Mouse (Mus musculus) megakaryocyte, embryonic 14.5 days (primary cell): ENCODE results near the gene Prpf3. TPM values are rescaled to one million over a fixed set of nuclear protein-coding genes. Genes with fewer than 3 reads are reported as not detected.
"Not testable (repeated sequence)": the region's sequence is repeated elsewhere in the genome, so short reads cannot be mapped to it uniquely, and the experiment has no call there.

Experiments used
- H3K27me3 ChIP-seq: replicated peaks from 2 replicates; pipeline ENCODE3; 2012; ENCODE audit warnings: inconsistent platforms
- H3K36me3 ChIP-seq: replicated peaks from 2 replicates; pipeline ENCODE3; 2012; ENCODE audit warnings: low read length, inconsistent platforms, mixed read lengths
- H3K4me1 ChIP-seq: 2 replicates; pipeline ENCODE4 v1.6.1; 2012; ENCODE audit warnings: inconsistent platforms
- H3K4me3 ChIP-seq: replicated peaks from 2 replicates; pipeline ENCODE3; 2012; ENCODE audit warnings: moderate library complexity, mild to moderate bottlenecking, inconsistent platforms
- H3K9me3 ChIP-seq: 2 replicates; pipeline ENCODE4 v1.6.1; 2012; ENCODE audit warnings: inconsistent platforms
- FLI1 ChIP-seq: IDR thresholded peaks from 2 replicates; pipeline ENCODE4 v1.6.1; 2012; ENCODE audit warnings: low read length, inconsistent platforms, mixed read lengths
- GATA1 ChIP-seq: IDR thresholded peaks from 3 replicates; pipeline ENCODE4 v1.6.1; 2012; ENCODE audit warnings: mixed read lengths, low read length, inconsistent platforms, borderline replicate concordance
- polyA plus RNA-seq: library from polyadenylated mRNA; stranded (reverse); fragments of >175 nt; gene quantifications from 2 replicates; pipeline ENCODE4 v1.2.3, GENCODE M21; 2012; ENCODE audit warnings: low replicate concordance; ENCODE audit not compliant: insufficient read depth

Gene Prpf3
- polyA plus RNA-seq, 1 experiment, result 6.5 TPM

- no peaks in the 10 kb centered on the region for H3K27me3 ChIP-seq
- H3K9me3 ChIP-seq, result no peaks in the 10 kb centered on the region
- peaks cover 42% of the 10 kb centered on the region for H3K36me3 ChIP-seq
- H3K4me3 ChIP-seq, result peak overlapping the region; percentile 97
- TF ChIP-seq FLI1 (no peak), GATA1 (no peak)
- peaks cover 36% of the 10 kb centered on the region for H3K4me1 ChIP-seq
These were observed 16.4 kb upstream of the Prpf3 start for GRCm38 (mm10) chr3:95872048-95872447.

DNA sequence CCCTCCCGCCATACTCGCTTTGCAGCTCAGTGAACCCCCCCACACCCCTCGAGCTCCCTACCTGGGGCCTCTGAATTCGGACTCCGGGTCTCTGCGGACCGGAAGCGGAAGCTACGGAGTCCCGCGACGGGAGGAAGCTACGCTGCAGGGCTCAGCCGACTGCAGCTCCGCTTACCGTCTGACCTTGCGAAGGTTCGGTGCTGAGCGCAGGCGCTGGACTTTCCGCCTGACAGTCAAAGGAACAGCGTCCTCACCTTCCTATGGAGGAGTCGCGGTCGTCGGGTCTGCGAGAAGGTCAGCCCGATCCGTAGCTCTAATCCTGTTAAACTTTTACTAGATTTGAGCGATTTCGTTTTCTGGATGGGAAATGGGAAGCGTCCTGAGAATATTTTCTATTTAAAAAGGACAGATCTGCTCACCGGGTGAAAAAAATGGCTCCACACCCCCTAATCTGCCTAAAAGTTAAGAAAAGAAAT lies 15.7 kb upstream of the Prpf3 start, which contains the start of gene Mrps21:
Mrps21 (minus strand) TSS at position 128 of the 476 bp plus-strand sequence.
- Histone ChIP-seq H3K9me3 (no peaks in the 10 kb centered on the region), H3K27me3 (no peaks in the 10 kb centered on the region), H3K4me3 (peak within 1 kb of the TSS; percentile 97), H3K4me1 (peaks cover 36% of the 10 kb centered on the region), H3K36me3 (peaks cover 46% of the 10 kb centered on the region)
- TF ChIP-seq GATA1 (no peak), FLI1 (peak; percentile 58; the same call in 1 of the 2 replicates)

DNA sequence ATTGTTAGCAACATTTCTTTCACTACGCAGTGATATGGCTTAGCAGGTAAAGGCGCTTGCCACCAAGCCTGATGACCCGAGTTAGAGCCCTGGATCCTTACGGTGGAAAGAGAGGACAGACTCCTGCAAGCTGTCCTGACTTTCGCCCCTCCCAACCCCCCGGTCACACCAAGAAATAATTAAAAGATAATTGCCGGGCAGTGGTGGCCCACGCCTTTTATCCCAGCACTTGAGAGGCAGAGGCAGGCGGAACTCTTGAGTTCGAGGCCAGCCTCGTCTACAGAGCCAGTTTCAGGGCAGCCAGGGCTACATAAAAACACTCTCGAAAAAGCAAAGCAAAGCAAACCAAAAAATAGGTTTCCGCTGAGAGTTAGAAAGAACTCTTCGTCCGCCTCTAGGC lies 15.3 kb upstream of the Prpf3 start:
- no peak for TF ChIP-seq GATA1
- TF ChIP-seq FLI1, result no peak
- Histone ChIP-seq H3K36me3 (peaks cover 49% of the 10 kb centered on the region), H3K9me3 (no peaks in the 10 kb centered on the region), H3K27me3 (no peaks in the 10 kb centered on the region), H3K4me3 (peak overlapping the region; percentile 97), H3K4me1 (peaks cover 36% of the 10 kb centered on the region)

GRCm38 (mm10) chr3:95867408-95867807 lies 11.7 kb upstream of the Prpf3 start:
- H3K36me3 ChIP-seq, result peaks cover 70% of the 10 kb centered on the region
- no peak overlapping the region for H3K4me3 ChIP-seq
- no peaks in the 10 kb centered on the region for H3K9me3 ChIP-seq
- TF ChIP-seq GATA1 (no peak), FLI1 (no peak)
- H3K4me1 ChIP-seq, result peaks cover 21% of the 10 kb centered on the region
- no peaks in the 10 kb centered on the region for H3K27me3 ChIP-seq

- Histone ChIP-seq H3K9me3 (no peaks in the 10 kb centered on the region), H3K4me3 (no peak overlapping the region), H3K4me1 (peaks cover 15% of the 10 kb centered on the region), H3K36me3 (peaks cover 72% of the 10 kb centered on the region), H3K27me3 (no peaks in the 10 kb centered on the region)
- TF ChIP-seq GATA1 (no peak), FLI1 (no peak)
These were observed 10.4 kb upstream of the Prpf3 start for GRCm38 (mm10) chr3:95866071-95866470.

DNA sequence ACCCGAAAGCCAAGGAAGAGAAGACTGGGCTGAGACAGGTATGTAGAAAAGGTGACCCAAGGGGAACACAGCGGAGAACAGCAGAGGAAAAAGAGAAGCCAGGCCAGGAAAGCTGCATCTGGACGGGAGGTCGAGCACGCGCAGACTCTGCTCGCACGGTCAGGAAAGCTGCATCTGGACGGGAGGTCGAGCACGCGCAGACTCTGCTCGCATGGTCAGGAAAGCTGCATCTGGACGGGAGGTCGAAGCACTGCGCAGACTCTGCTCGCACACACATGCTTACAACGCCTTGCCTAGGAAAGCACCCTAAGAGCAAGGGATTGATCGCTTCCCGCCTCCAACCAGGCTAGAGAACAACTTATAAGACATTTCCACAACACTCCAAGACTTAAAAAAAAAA lies 9.9 kb upstream of the Prpf3 start:
- Histone ChIP-seq H3K9me3 (no peaks in the 10 kb centered on the region), H3K4me3 (no peak overlapping the region), H3K36me3 (peaks cover 72% of the 10 kb centered on the region), H3K27me3 (no peaks in the 10 kb centered on the region), H3K4me1 (peaks cover 15% of the 10 kb centered on the region)
- no peak for TF ChIP-seq GATA1
- TF ChIP-seq FLI1, result no peak

GRCm38 (mm10) chr3:95865050-95865449 lies 9.4 kb upstream of the Prpf3 start:
- peaks cover 72% of the 10 kb centered on the region for H3K36me3 ChIP-seq
- no peak overlapping the region for H3K4me3 ChIP-seq
- H3K27me3 ChIP-seq, result no peaks in the 10 kb centered on the region
- TF ChIP-seq GATA1 (no peak), FLI1 (no peak)
- H3K9me3 ChIP-seq, result no peaks in the 10 kb centered on the region
- peaks cover 12% of the 10 kb centered on the region for H3K4me1 ChIP-seq

DNA sequence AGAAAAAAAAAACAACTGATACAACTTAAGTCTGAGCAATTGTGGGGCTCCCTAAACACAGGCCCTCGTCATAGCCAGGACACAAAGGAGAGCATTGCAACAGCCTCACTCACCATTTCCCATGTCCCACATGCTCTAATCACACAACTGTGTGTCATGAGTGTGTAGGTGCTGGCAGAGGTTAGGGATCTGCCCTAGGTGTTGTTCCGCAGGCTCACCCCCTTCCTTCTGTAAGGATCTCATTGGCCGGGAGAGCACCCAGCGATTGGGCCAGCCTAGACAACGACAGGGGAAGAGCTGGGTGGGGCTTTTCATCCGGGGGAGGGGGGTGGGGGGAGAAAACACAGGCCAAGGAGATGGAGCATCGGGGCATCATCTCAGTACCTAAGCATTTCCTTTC lies 7.9 kb upstream of the Prpf3 start:
- no peak overlapping the region for H3K4me3 ChIP-seq
- H3K27me3 ChIP-seq, result no peaks in the 10 kb centered on the region
- peaks cover 9% of the 10 kb centered on the region for H3K4me1 ChIP-seq
- TF ChIP-seq FLI1 (no peak), GATA1 (no peak)
- peaks cover 58% of the 10 kb centered on the region for H3K36me3 ChIP-seq
- no peaks in the 10 kb centered on the region for H3K9me3 ChIP-seq

GRCm38 (mm10) chr3:95861796-95862195 lies 6.1 kb upstream of the Prpf3 start:
- TF ChIP-seq GATA1 (no peak), FLI1 (no peak)
- no peaks in the 10 kb centered on the region for H3K9me3 ChIP-seq
- peaks cover 40% of the 10 kb centered on the region for H3K36me3 ChIP-seq
- H3K4me3 ChIP-seq, result no peak overlapping the region
- no peaks in the 10 kb centered on the region for H3K27me3 ChIP-seq
- H3K4me1 ChIP-seq, result peaks cover 9% of the 10 kb centered on the region

GRCm38 (mm10) chr3:95861216-95861615 lies 5.5 kb upstream of the Prpf3 start:
- H3K36me3 ChIP-seq, result peaks cover 36% of the 10 kb centered on the region
- no peaks in the 10 kb centered on the region for H3K9me3 ChIP-seq
- no peak for TF ChIP-seq GATA1
- no peak for TF ChIP-seq FLI1
- no peaks in the 10 kb centered on the region for H3K27me3 ChIP-seq
- H3K4me3 ChIP-seq, result no peak overlapping the region
- H3K4me1 ChIP-seq, result peaks cover 13% of the 10 kb centered on the region

DNA sequence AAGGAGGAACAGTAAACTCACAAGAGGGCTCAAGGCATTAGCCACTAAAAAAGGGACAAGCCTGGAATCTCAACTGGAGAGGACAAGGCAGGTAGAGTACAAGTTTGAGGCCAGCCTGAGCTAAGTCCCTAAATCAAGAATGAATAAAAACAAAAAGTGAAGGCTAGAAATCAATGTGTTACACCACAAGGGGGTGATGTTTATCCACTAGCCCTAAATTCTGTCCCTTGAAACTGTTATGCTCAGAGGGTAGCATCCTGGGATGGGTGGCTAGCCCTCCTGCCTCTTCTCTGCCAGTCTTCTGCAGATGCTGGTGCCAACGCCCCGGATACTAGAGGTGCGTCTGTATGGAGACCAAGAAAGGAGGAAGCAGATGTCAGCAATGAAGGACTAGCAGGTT lies 4.6 kb upstream of the Prpf3 start:
- no peaks in the 10 kb centered on the region for H3K27me3 ChIP-seq
- peaks cover 27% of the 10 kb centered on the region for H3K36me3 ChIP-seq

DNA sequence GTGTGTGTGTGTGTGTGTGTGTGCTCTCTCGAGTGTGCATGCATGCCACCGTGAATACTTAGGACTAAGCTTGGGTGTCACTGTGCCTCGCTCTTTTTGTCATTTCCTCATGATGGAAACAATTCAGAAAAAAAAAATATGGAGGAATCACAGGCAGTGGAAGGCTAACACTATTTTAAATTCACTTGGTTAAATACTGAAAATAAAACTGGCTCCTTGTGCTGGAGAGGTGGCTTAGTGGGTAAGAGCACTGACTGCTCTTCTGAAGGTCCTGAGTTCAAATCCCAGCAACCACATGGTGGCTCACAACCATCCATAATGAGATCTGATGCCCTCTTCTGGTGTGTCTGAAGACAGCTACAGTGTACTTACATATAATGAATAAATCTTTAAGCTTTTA lies 2.6 kb upstream of the Prpf3 start:
- peaks cover 17% of the 10 kb centered on the region for H3K36me3 ChIP-seq
- not testable (repeated sequence) for H3K9me3 ChIP-seq, H3K4me3 ChIP-seq, H3K27me3 ChIP-seq
- peaks cover 29% of the 10 kb centered on the region for H3K4me1 ChIP-seq

More for the DNA sequence above, 4.6 kb upstream of the Prpf3 start:
- H3K4me1 ChIP-seq, result peaks cover 17% of the 10 kb centered on the region
- TF ChIP-seq FLI1 (no peak), GATA1 (no peak)
- no peaks in the 10 kb centered on the region for H3K9me3 ChIP-seq
- no peak overlapping the region for H3K4me3 ChIP-seq

DNA sequence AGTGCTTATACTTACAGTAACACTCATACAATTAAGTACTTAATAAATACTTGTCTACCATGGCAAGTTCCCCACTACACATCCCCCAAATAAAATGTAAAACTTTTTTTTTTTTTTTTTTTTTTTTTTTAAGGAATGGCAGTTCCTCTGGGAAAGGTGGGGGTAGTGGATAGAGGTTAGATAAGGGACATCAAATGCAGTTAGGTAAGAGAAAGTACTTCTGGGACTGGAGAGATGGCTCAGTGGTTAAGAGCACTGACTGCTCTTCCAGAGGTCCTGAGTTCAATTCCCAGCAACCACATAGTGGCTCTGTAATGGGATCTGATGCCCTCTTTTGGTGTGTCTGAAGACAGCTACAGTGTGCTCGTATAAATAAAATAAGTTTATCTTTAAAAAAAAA lies 1.4 kb upstream of the Prpf3 start:
- not testable (repeated sequence) for H3K4me3 ChIP-seq, H3K9me3 ChIP-seq, H3K27me3 ChIP-seq
- Histone ChIP-seq H3K36me3 (peaks cover 23% of the 10 kb centered on the region), H3K4me1 (peaks cover 39% of the 10 kb centered on the region)
